Mouse (Mus musculus) embryonic fibroblast, embryonic 13.5 days (primary cell): ENCODE data around the gene Fzd10.

Experiments used
- CTCF ChIP-seq: IDR thresholded peaks from 2 replicates; pipeline ENCODE4 v1.5.1; 2011; ENCODE audit warnings: mild to moderate bottlenecking, control low read depth, low read length, moderate library complexity, borderline replicate concordance; ENCODE audit not compliant: insufficient read depth
- POLR2A ChIP-seq: IDR thresholded peaks from 2 replicates; pipeline ENCODE4 v1.6.1; 2011; ENCODE audit warnings: low read depth, mild to moderate bottlenecking, control low read depth, low read length, moderate library complexity

GRCm38 (mm10) chr5:128581516-128581921 lies 19.1 kb upstream of the Fzd10 start:
- TF ChIP-seq POLR2A (no peak), CTCF (no peak)
